Mouse (Mus musculus) lung, postnatal 25 days (tissue): ENCODE measurements at regions not wholly inside any gene's neighbourhood (a gene's known extent, or its start where the extent isn't known, plus 50 kb on each side); places are given as distances from the start of the nearest gene placed in this dataset.
"Not testable (repeated sequence)": the region's sequence is repeated elsewhere in the genome, so short reads cannot be mapped to it uniquely, and the experiment has no call there.

Experiments used
- DNase-seq: peaks from one replicate; pipeline ENCODE4 v3.0.0; 2022; ENCODE audit warnings: low spot score

DNA sequence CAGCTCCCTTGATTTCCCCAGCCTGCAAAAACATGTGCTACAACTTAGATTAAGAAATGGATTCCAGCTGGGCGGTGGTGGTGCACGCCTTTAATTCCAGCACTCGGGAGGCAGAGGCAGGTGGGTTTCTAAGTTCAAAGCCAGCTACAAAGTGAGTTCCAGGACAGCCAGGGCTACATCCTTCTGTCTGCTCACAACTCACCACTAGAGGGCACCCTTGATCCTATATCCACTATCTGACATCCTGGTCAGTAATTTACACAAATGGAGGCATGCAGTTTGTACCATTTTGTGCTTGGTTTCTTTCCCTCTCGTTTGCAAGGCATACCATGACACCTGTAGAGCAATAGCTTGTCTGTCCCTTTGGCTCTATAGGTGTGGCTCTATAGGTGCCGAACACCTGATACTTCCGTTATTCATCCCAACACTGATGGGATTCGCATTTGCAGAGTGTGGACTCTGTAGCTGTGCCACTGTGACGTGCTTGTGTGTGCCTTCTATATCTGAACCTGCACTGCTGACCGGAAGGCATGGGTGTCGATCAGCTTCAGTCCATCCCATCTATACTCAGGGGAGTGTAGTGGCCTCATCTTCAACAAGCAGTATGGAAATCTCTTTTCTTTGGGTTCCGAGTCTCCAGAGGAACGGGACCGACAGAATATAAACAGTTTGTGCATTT is 108.4 kb upstream of the Spata13 start:
- DNase-seq = peak; percentile 69

GRCm38 (mm10) chr14:60525979-60526378 is 107.8 kb upstream of the Spata13 start:
- no peak for DNase-seq

- no peak for DNase-seq
Measured at GRCm38 (mm10) chr14:60526832-60527231, 107.0 kb upstream of the Spata13 start.

GRCm38 (mm10) chr14:60527951-60528350 is 105.8 kb upstream of the Spata13 start:
- DNase-seq = peak; percentile 50

DNA sequence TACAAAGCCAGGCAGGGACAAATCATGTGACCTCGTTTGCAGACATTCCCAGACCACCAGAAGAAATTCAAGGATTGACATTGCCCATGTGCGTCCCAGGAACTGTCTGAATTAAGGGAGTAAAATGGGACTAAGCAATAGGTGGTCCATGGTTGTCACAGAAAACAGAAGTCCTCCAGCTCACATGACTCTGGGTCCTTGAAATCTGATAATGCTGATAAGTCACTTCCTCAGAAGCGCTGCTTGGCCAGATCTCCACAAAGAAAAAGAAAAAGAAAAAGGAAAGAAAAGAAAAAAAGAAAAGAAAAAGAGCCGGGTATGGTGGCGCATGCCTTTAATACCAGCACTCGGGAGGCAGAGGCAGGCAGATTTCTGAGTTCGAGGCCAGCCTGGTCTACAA is 105.3 kb upstream of the Spata13 start:
- DNase-seq = no peak

- peak; percentile 58 for DNase-seq
Measured at GRCm38 (mm10) chr14:60529022-60529421, 104.8 kb upstream of the Spata13 start.

DNA sequence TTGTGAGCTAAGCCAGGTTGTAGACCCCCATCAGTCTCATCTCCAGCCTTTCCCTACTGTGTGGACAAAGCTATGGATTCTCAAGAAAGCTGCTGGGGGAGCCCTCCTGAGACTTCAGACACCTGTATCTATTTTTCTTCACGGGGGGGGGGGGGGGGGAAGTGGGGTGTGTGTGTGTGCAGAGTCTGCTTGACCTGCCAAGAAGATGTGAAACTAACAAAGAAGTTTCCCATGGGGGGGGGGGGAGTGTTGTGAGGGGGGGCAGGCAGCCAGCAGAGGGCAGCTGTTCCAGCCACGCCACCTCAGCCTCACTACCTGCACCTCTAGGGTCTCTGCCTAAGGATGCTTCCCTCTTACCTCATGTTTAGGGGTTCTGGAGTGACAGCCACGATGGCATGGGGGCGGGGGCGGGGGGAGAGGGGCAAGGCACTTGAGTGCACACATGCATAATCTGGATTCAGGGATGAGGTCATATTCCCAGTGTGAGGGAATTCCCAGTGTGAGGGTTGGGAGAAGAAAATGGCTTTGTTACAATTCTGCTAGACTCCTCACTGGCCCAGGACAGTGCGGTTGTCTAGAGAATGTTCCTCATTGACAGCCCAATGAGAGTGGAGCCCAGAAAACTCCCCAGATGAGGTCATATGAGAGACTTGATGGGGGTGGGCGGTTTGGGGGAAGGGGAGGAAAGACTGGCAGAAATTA is 104.0 kb upstream of the Spata13 start:
- no peak for DNase-seq

- DNase-seq = no peak
Measured at GRCm38 (mm10) chr14:60530348-60530711, 103.5 kb upstream of the Spata13 start.

- DNase-seq = no peak
Measured at GRCm38 (mm10) chr14:60530973-60531372, 102.8 kb upstream of the Spata13 start.

DNA sequence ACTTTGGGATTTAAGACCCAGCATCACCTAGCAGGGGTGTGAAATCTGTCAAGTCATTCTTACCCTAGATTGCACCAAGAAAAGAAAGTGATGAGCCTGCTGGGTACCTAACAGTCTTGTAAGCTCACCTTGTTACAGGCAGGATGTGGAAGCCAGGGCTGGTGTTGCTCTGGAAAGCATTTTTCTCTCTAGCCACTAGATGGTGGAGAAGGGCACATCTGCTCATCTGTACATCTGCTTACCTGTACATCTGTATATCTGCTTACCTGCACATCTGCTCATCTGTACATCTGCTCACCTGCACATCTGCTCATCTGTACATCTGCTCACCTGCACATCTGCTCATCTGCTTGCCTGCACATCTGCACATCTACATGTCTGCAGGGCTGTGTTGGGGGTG is 102.0 kb upstream of the Spata13 start:
- DNase-seq = no peak

GRCm38 (mm10) chr14:60533452-60534224 is 100.2 kb upstream of the Spata13 start:
- DNase-seq = peak; percentile 28

DNA sequence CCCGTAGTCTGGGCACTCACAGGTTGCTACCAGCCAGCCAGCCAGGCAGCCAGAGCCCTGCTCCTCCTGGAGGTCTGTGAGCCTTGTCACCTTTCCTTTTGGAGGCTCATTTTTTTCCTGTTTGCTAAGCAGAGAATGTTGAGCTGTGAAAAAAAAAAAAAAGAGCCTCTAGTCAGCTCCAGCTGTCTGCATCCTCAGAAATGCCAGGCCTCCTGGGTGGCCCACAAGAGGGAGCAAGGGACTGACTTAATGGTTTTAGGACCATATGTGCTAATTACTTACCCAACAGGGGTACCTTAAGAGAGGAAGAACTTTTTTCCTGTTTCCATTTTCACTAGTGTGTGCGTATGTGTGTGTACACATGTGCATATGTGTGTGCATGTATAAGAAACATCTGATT is 94.8 kb upstream of the Spata13 start:
- DNase-seq = no peak

DNA sequence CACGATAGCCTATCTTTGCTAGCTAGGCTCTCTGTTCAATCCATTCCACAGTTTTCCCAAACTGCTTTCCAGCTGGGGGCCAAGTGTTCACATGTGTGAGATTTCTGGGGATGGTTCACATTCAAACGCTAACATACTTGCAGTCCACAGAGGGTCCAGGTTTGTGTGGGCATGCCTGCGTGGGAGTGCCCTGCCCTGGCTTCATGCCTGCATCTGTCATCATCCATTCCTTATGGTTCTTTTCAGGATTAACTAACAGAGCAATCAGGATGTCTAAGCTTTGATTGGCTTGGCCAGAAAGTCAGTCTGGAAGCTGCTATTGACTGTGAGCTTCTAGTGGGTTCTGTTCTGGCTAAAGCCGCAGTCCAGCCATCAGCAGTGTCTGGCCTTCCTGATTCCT is 93.7 kb upstream of the Spata13 start:
- no peak for DNase-seq

- DNase-seq = no peak
Measured at GRCm38 (mm10) chr14:60541596-60541995, 92.2 kb upstream of the Spata13 start.

DNA sequence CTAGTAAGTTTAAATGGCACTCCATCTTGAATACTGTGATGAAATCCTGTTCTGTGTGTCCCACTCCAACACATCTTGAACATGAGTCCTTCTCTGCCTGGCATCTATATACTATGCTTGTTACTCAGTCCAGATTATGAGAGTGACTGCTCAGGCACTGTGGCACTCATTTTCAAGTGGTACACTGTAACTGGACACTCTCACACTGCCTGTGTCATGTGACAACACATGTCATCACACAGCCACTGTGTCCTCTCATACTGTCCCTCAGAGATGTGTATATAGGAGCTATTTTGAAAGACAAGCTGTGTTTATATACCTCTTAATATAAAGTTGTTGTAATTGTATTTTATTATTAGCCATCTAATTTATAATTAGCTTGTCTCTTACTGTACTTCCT is 89.0 kb upstream of the Spata13 start:
- DNase-seq = no peak

DNA sequence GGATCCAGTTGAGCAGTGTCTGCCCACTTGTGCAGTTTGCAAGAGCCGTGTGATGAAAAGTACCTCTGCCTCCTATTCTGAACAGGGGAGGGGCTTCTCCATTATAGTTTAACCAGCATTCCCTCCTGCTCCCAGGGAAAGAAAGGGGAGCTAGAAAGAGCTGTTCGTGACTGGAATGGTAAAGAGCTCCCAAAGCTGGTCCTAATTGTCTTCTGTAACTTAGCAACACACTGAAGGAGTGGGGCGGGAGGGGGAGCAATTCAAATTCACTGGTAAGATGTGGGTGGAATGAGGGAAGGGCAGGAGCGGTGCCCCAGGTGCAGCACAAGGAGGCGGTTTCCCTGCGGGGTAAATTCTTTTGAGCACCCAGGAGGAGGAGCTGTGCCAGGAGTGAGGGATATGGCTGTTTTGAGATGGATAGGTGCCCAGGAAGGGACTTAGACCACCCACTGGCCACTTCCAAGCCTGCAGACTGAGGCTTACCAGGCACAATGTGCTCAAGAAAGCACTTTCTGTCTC is 79.5 kb upstream of the Spata13 start:
- DNase-seq = peak; percentile 10

DNA sequence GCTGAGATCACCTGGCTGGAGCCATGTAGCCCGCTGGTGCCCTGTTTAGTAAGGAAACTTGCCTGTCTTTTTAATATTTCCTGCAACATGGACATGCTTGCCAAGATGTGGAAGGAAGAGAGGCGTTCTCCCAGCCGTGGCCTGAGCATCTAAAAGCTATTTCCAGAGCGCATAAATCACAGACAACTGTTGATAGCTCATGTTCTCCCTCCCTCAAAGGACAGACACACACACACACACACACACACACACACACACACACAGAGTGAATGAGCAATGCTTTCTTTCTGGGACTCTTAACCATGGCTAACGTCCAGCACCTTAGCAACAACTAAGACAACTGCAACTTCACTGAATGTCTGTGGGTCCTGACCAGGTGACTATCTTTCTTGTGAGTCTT is 77.3 kb upstream of the Spata13 start:
- DNase-seq = peak; percentile 19

- DNase-seq = no peak
Measured at GRCm38 (mm10) chr14:60557020-60557419, 76.8 kb upstream of the Spata13 start.

DNA sequence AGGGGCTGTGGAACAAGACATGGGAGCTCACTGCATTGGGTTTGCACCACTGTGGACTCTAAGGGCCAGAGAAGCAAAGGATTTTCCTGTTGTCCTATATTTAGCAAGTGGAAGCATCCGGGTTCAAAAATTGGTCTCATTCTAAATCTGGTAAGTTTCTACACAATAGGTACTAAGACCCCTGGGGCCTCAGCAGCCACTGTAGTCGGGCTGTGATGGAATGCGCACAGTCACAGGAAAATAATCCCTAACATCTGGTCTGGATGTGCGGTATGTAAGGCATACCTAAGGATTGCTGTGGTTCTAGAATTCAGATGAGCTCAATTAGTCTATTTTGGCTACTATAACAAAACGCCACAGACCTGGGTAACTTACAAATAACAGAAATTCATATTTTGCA is 74.4 kb upstream of the Spata13 start:
- no peak for DNase-seq

DNA sequence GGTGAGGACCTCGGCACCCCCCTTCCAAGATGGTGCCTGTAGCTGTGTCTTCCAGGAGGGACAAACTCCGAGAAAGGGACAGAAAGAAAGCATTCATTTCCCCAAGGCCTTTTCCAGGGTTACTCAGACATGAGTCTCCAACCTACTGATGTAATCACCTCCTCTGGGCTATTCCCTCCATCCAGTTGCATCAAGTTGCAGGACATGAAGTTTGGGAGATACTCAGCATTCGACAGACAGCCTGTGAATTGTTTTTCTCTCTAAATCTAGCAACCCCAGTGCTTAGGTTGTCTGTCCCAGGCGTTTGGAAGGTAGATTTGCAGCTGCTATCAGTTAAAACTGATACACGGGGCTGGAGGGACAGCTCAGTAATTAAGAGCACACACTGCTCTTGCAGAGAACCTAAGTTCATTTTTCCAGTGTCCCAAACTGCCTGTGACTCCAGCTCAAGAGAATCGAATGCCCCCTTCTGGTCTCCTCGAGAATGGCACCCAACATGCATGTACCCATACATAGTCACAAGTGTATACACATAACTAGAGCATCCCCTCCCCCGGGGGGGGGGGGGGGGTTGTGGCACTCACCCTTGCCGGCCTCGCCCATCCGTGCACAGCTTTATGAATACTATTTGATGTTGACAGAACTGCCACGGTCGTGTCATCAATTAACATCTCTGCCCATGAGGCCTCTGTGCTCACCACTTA is 73.8 kb upstream of the Spata13 start:
- DNase-seq = peak; percentile 11

GRCm38 (mm10) chr14:60576281-60576680 is 57.5 kb upstream of the Spata13 start:
- DNase-seq = no peak

GRCm38 (mm10) chr14:60580131-60580530 is 53.7 kb upstream of the Spata13 start:
- DNase-seq = not testable (repeated sequence)
